Mouse (Mus musculus) megakaryocyte, embryonic 14.5 days (primary cell): ENCODE results near the gene Tpp1.

Experiments
- FLI1 ChIP-seq: IDR thresholded peaks from 2 replicates; pipeline ENCODE4 v1.6.1; 2012; ENCODE audit warnings: low read length, inconsistent platforms, mixed read lengths
- GATA1 ChIP-seq: IDR thresholded peaks from 3 replicates; pipeline ENCODE4 v1.6.1; 2012; ENCODE audit warnings: mixed read lengths, low read length, inconsistent platforms, borderline replicate concordance

DNA sequence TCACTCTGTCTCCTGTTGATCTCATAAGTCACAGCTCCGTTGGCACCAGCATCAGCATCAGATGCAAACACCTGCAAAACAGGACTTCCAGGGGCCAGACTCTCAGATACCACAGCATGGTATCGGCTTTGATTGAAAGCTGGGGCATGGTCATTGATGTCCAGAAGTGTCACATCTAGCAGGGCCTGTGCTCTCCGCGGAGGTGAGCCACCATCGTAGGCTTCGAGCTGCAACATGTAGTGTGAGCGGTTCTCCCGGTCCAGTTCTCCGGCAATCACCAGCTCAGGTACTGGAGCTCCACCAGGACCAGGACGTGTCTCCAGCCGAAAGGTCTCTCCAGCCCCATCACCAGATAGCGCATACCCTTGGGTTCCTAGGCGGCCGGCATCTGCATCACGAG is 20.3 kb upstream of the Tpp1 start:
- TF ChIP-seq FLI1 (no peak), GATA1 (no peak)
